Mouse (Mus musculus): Measurements from ENCODE around the gene Pfdn4. TPM values are rescaled to one million over a fixed set of nuclear protein-coding genes. Genes with fewer than 3 reads are reported as not detected.

Pfdn4 gene
- 13.2 and 14.2 TPM in 2 replicates for total RNA-seq (2023)

GRCm38 (mm10) chr2:170496154-170496930 is at the start of gene Pfdn4:
TSS of gene Pfdn4 (plus strand) at chr2:170496428.

DNA sequence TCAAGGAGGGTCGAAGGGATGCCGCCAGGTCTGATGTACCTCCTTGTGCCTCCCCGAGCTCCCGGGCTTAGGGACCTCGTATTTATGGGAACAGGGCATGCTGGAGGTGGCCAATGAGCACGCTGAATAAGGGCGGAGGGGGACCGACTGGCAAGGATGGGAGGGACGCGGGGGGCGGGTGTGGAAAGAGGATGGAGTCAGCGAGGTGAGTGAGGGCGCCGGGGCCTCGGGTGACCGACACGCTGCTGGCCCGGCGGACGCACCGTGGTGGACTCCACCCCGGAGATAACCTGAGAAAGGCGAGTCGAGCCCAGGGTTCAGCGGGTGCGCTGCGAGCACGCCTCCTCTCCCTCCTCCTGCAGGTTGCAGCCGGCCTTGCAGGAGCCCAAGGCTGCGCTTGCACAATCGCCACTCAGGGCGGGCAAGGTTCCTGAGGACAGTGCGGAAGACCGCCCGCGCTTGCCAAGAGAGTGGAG is 901 bp downstream of the Pfdn4 start, which contains the start of gene Cyp24a1:
Gene Cyp24a1, minus strand, starts transcription at position 55 of the 476 bp plus-strand sequence.

Other genes starting within 250 kb of the Pfdn4 start
- 0.41 and 0.43 TPM in 2 replicates for gene Bcas1, start 68.6 kb upstream of the Pfdn4 start, total RNA-seq (2023)
- not detected in 2 replicates for gene Cyp24a1, start 717 bp downstream of the Pfdn4 start, total RNA-seq (2023)
- gene 4930470P17Rik, start 105.6 kb downstream of the Pfdn4 start, total RNA-seq (2023) = not detected in 2 replicates
- gene Dok5, start 235.4 kb downstream of the Pfdn4 start, total RNA-seq (2023) = not detected in 2 replicates

Measured in neutrophil, adult 65 days (primary cell).